Mouse (Mus musculus): ENCODE measurements around the gene Dcaf11. TPM values are rescaled to one million over a fixed set of nuclear protein-coding genes. Genes with fewer than 3 reads are reported as not detected.

Gene Dcaf11
- total and polyA plus RNA-seq, 2 experiments from 2014 or later = 94.1 to 97.9 TPM

- WGBS = 94% methylated on average over 21 of the region's 21 CpGs
- Histone ChIP-seq H3K9ac (replicated peaks; ENCODE audit: low read length) (no peak overlapping the region), H3K9me3 (ENCODE audit: low read length) (no peaks in the 10 kb centered on the region), H3K4me1 (ENCODE audit: insufficient read depth, low read length) (no peaks in the 10 kb centered on the region), H3K27ac (no peak overlapping the region), H3K4me3 (ENCODE audit: low read length) (no peak overlapping the region), H3K36me3 (ENCODE audit: insufficient read depth, low read length) (peaks cover 75% of the 10 kb centered on the region), H3K4me2 (ENCODE audit: low read depth, low read length) (no peak overlapping the region), H3K27me3 (ENCODE audit: insufficient read depth, low read length) (no peaks in the 10 kb centered on the region)
- no peak for DNase-seq (ENCODE audit: low spot score)
- ATAC-seq = no peak
- no peak for TF ChIP-seq CTCF (IDR thresholded peaks at IDR 0.05; ENCODE audit: low read depth)
These were observed 39.0 kb downstream of the Dcaf11 start for GRCm38 (mm10) chr14:55598521-55599390.

GRCm38 (mm10) chr14:55603271-55603632 is 43.4 kb downstream of the Dcaf11 start, which contains the start of gene Irf9:
Irf9 (plus strand) TSS chr14:55603571.
- H3K4me1 ChIP-seq (ENCODE audit: insufficient read depth, low read length) = no peaks in the 10 kb centered on the region
- peak within 1 kb of the TSS; percentile 29 for H3K4me3 ChIP-seq (ENCODE audit: low read length)
- H3K27me3 ChIP-seq (ENCODE audit: insufficient read depth, low read length) = no peaks in the 10 kb centered on the region
- H3K27ac ChIP-seq = peak within 1 kb of the TSS; percentile 62
- peak within 1 kb of the TSS; percentile 33; the same call in 1 of the 2 replicates for H3K9ac ChIP-seq (replicated peaks; ENCODE audit: low read length)
- DNase-seq (ENCODE audit: low spot score) (no peak), ATAC-seq (no peak)
- H3K36me3 ChIP-seq (ENCODE audit: insufficient read depth, low read length) = peaks cover 61% of the 10 kb centered on the region
- H3K4me2 ChIP-seq (ENCODE audit: low read depth, low read length) = peak within 1 kb of the TSS; percentile 50
- WGBS = 88% methylated on average over 7 of the region's 7 CpGs
- no peaks in the 10 kb centered on the region for H3K9me3 ChIP-seq (ENCODE audit: low read length)
- TF ChIP-seq CTCF (IDR thresholded peaks at IDR 0.05; ENCODE audit: low read depth) = no peak

DNA sequence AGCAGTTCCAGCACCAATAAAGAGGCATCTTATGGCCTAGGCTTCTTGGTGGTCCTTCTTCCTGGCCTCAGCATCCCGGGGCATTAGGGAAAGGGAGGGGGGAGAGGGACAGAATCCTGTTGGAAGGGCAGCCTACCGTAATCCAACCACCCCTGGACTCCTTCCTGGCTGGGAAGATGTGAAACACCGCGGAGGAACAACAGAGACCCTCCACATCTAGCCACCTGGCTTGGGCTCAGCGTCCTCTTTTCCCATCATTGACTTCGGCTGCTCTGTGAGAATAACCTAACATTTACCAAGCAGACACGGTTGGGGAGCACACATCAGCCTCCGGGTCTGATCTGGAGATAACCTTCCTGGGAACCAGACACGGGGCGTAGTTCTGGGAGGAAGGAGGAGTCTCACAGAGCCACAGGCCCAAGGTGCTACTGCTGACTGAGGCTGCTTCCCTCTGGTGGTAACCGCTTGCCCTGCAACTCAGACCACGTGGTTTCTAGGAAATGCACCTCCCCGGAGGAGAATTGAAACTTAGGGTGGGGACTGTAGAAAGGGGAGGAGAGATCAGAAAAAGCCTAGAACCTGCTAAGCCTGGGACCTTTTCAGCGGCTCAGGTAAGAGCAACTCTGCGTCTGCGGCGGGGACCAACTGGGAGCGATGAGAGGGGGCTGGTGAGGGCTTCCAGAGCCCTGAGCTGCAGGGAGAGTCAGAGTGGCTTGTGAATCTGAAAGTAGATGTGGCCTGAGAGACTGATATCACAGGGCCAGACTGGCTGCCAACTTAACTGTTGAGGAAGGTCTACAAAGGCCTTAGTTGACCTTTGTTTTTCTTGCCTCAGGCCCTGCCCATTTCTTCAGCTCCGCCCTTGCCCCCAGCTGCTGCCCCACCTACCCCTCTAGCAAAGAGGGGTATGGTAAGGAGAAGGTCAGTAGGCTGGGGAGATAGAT is 44.1 kb downstream of the Dcaf11 start:
- WGBS = 23% methylated on average over 19 of the region's 19 CpGs
- H3K9ac ChIP-seq (replicated peaks; ENCODE audit: low read length) = peak overlapping the region; percentile 33; the same call in 1 of the 2 replicates

GRCm38 (mm10) chr14:55604823-55605222 is 45.0 kb downstream of the Dcaf11 start:
- H3K36me3 ChIP-seq (ENCODE audit: insufficient read depth, low read length) = peaks cover 58% of the 10 kb centered on the region
- no peak for ATAC-seq
- 91% methylated on average over 11 of the region's 11 CpGs for WGBS

More for the DNA sequence above, 44.1 kb downstream of the Dcaf11 start:
- Histone ChIP-seq H3K4me1 (ENCODE audit: insufficient read depth, low read length) (no peaks in the 10 kb centered on the region), H3K36me3 (ENCODE audit: insufficient read depth, low read length) (peaks cover 61% of the 10 kb centered on the region), H3K27ac (peak overlapping the region; percentile 62), H3K27me3 (ENCODE audit: insufficient read depth, low read length) (no peaks in the 10 kb centered on the region), H3K9me3 (ENCODE audit: low read length) (no peaks in the 10 kb centered on the region), H3K4me3 (ENCODE audit: low read length) (peak overlapping the region; percentile 29), H3K4me2 (ENCODE audit: low read depth, low read length) (peak overlapping the region; percentile 50)
- ATAC-seq = peak; percentile 93
- peak; percentile 94 for TF ChIP-seq CTCF (IDR thresholded peaks at IDR 0.05; ENCODE audit: low read depth)
- DNase-seq (ENCODE audit: low spot score) = peak; percentile 93

GRCm38 (mm10) chr14:55605743-55606459 is 46.1 kb downstream of the Dcaf11 start:
- no peak overlapping the region for H3K4me3 ChIP-seq (ENCODE audit: low read length)
- H3K9ac ChIP-seq (replicated peaks; ENCODE audit: low read length) = no peak overlapping the region
- DNase-seq (ENCODE audit: low spot score) (no peak), ATAC-seq (no peak)
- no peaks in the 10 kb centered on the region for H3K4me1 ChIP-seq (ENCODE audit: insufficient read depth, low read length)
- H3K9me3 ChIP-seq (ENCODE audit: low read length) = no peaks in the 10 kb centered on the region
- H3K36me3 ChIP-seq (ENCODE audit: insufficient read depth, low read length) = peaks cover 50% of the 10 kb centered on the region
- H3K27me3 ChIP-seq (ENCODE audit: insufficient read depth, low read length) = no peaks in the 10 kb centered on the region
- H3K27ac ChIP-seq = no peak overlapping the region
- H3K4me2 ChIP-seq (ENCODE audit: low read depth, low read length) = no peak overlapping the region
- no peak for TF ChIP-seq CTCF (IDR thresholded peaks at IDR 0.05; ENCODE audit: low read depth)
- WGBS = 93% methylated on average over 16 of the region's 16 CpGs

More at GRCm38 (mm10) chr14:55604823-55605222, 45.0 kb downstream of the Dcaf11 start:
- TF ChIP-seq CTCF (IDR thresholded peaks at IDR 0.05; ENCODE audit: low read depth) = no peak
- H3K4me2 ChIP-seq (ENCODE audit: low read depth, low read length) = peak overlapping the region; percentile 50
- H3K27ac ChIP-seq = no peak overlapping the region
- H3K4me1 ChIP-seq (ENCODE audit: insufficient read depth, low read length) = no peaks in the 10 kb centered on the region
- no peaks in the 10 kb centered on the region for H3K9me3 ChIP-seq (ENCODE audit: low read length)
- no peak overlapping the region for H3K4me3 ChIP-seq (ENCODE audit: low read length)
- H3K27me3 ChIP-seq (ENCODE audit: insufficient read depth, low read length) = no peaks in the 10 kb centered on the region
- no peak overlapping the region for H3K9ac ChIP-seq (replicated peaks; ENCODE audit: low read length)
- no peak for DNase-seq (ENCODE audit: low spot score)

GRCm38 (mm10) chr14:55608339-55608738 is 48.5 kb downstream of the Dcaf11 start:
- DNase-seq (ENCODE audit: low spot score) = no peak
- TF ChIP-seq CTCF (IDR thresholded peaks at IDR 0.05; ENCODE audit: low read depth) = no peak
- ATAC-seq = no peak
- Histone ChIP-seq H3K27ac (no peak overlapping the region), H3K9me3 (ENCODE audit: low read length) (no peaks in the 10 kb centered on the region), H3K36me3 (ENCODE audit: insufficient read depth, low read length) (peaks cover 31% of the 10 kb centered on the region), H3K4me2 (ENCODE audit: low read depth, low read length) (no peak overlapping the region), H3K9ac (replicated peaks; ENCODE audit: low read length) (no peak overlapping the region), H3K4me1 (ENCODE audit: insufficient read depth, low read length) (no peaks in the 10 kb centered on the region), H3K27me3 (ENCODE audit: insufficient read depth, low read length) (no peaks in the 10 kb centered on the region), H3K4me3 (ENCODE audit: low read length) (no peak overlapping the region)
- WGBS = 95% methylated on average over 6 of the region's 6 CpGs

All from hindbrain, postnatal 0 days (tissue).